Mouse (Mus musculus): ENCODE results near the gene Ralgapa2.
"Not testable (repeated sequence)": the region's sequence is repeated elsewhere in the genome, so short reads cannot be mapped to it uniquely, and the experiment has no call there.

Gene Ralgapa2

GRCm38 (mm10) chr2:146498298-146498697 lies 13.8 kb downstream of the Ralgapa2 start:
- no peak for DNase-seq (ENCODE audit: low spot score in 2 of 2)

GRCm38 (mm10) chr2:146496995-146497394 lies 15.1 kb downstream of the Ralgapa2 start:
- DNase-seq (ENCODE audit: low spot score in 2 of 2) = no peak

GRCm38 (mm10) chr2:146495781-146496180 lies 16.4 kb downstream of the Ralgapa2 start:
- DNase-seq (ENCODE audit: low spot score in 2 of 2) = no peak

- no peak for DNase-seq (ENCODE audit: low spot score in 2 of 2)
Measured at GRCm38 (mm10) chr2:146493354-146493946, 18.7 kb downstream of the Ralgapa2 start.

- DNase-seq (ENCODE audit: low spot score in 2 of 2) = no peak
Measured at GRCm38 (mm10) chr2:146491830-146492610, 20.1 kb downstream of the Ralgapa2 start.

- DNase-seq (ENCODE audit: low spot score in 2 of 2) = no peak
Measured at GRCm38 (mm10) chr2:146490926-146491325, 21.2 kb downstream of the Ralgapa2 start.

- no peak for DNase-seq (ENCODE audit: low spot score in 2 of 2)
Measured at GRCm38 (mm10) chr2:146488291-146488690, 23.9 kb downstream of the Ralgapa2 start.

- no peak for DNase-seq (ENCODE audit: low spot score in 2 of 2)
Measured at GRCm38 (mm10) chr2:146482859-146483258, 29.3 kb downstream of the Ralgapa2 start.

GRCm38 (mm10) chr2:146477491-146477890 lies 34.7 kb downstream of the Ralgapa2 start:
- DNase-seq (ENCODE audit: low spot score in 2 of 2) = no peak

GRCm38 (mm10) chr2:146476428-146476972 lies 35.6 kb downstream of the Ralgapa2 start:
- no peak for DNase-seq (ENCODE audit: low spot score in 2 of 2)

GRCm38 (mm10) chr2:146476001-146476400 lies 36.1 kb downstream of the Ralgapa2 start:
- no peak for DNase-seq (ENCODE audit: low spot score in 2 of 2)

GRCm38 (mm10) chr2:146470947-146471346 lies 41.2 kb downstream of the Ralgapa2 start:
- DNase-seq (ENCODE audit: low spot score in 2 of 2) = no peak

GRCm38 (mm10) chr2:146469707-146470420 lies 42.3 kb downstream of the Ralgapa2 start:
- peak; percentile 38 to 51 for DNase-seq (ENCODE audit: low spot score in 2 of 2)

GRCm38 (mm10) chr2:146468898-146469297 lies 43.2 kb downstream of the Ralgapa2 start:
- no peak for DNase-seq (ENCODE audit: low spot score in 2 of 2)

GRCm38 (mm10) chr2:146468016-146468415 lies 44.1 kb downstream of the Ralgapa2 start:
- DNase-seq (ENCODE audit: low spot score in 2 of 2) = no peak

- DNase-seq (ENCODE audit: low spot score in 2 of 2) = not testable (repeated sequence)
Measured at GRCm38 (mm10) chr2:146466811-146467210, 45.3 kb downstream of the Ralgapa2 start.

GRCm38 (mm10) chr2:146457494-146457893 lies 54.6 kb downstream of the Ralgapa2 start:
- no peak for DNase-seq (ENCODE audit: low spot score in 2 of 2)

GRCm38 (mm10) chr2:146456612-146457011 lies 55.5 kb downstream of the Ralgapa2 start:
- no peak for DNase-seq (ENCODE audit: low spot score in 2 of 2)

- DNase-seq (ENCODE audit: low spot score in 2 of 2) = no peak
Measured at GRCm38 (mm10) chr2:146456062-146456461, 56.1 kb downstream of the Ralgapa2 start.

GRCm38 (mm10) chr2:146444009-146444408 lies 68.1 kb downstream of the Ralgapa2 start:
- no peak for DNase-seq (ENCODE audit: low spot score in 2 of 2)

GRCm38 (mm10) chr2:146443291-146443875 lies 68.8 kb downstream of the Ralgapa2 start:
- no peak for DNase-seq (ENCODE audit: low spot score in 2 of 2)

- DNase-seq (ENCODE audit: low spot score in 2 of 2) = no peak
Measured at GRCm38 (mm10) chr2:146441711-146442110, 70.4 kb downstream of the Ralgapa2 start.

Measured in right cerebral cortex, adult 2 months (tissue).